Mouse (Mus musculus) lung, embryonic 15.5 days (tissue): ENCODE data around the gene Car14. TPM values are rescaled to one million over a fixed set of nuclear protein-coding genes. Genes with fewer than 3 reads are reported as not detected.

Source experiments
- ATAC-seq: fragments of 200-750 bp; cut with Nextera tagmentation; 2 replicates; pipeline ENCODE4 v1.8.0; 2017; ENCODE audit warnings: moderate number of reproducible peaks, borderline replicate concordance; ENCODE audit not compliant: low FRiP score, low TSS enrichment; ENCODE audit errors: extremely low read depth
- H3K27ac ChIP-seq: fragments of 300-500 bp; sonication (generic); 2 replicates; pipeline ENCODE4 v1.5.1; 2015; ENCODE audit warnings: moderate library complexity, mild to moderate bottlenecking, inconsistent platforms
- H3K27me3 ChIP-seq: fragments of 300-500 bp; sonication (generic); 2 replicates; pipeline ENCODE4 v1.6.1; 2015; ENCODE audit warnings: inconsistent platforms
- H3K36me3 ChIP-seq: fragments of 300-500 bp; sonication (generic); 2 replicates; pipeline ENCODE4 v1.6.1; 2015; ENCODE audit warnings: inconsistent platforms
- H3K4me1 ChIP-seq: fragments of 300-500 bp; sonication (generic); 2 replicates; pipeline ENCODE4 v1.6.1; 2015; ENCODE audit warnings: inconsistent platforms
- H3K4me2 ChIP-seq: fragments of 300-500 bp; sonication (generic); 2 replicates; pipeline ENCODE4 v1.6.1; 2015; ENCODE audit warnings: inconsistent platforms, mild to moderate bottlenecking, moderate library complexity
- H3K4me3 ChIP-seq: fragments of 300-500 bp; sonication (generic); 2 replicates; pipeline ENCODE4 v1.5.1; 2015; ENCODE audit warnings: mild to moderate bottlenecking, inconsistent platforms
- H3K9ac ChIP-seq: fragments of 300-500 bp; sonication (generic); 2 replicates; pipeline ENCODE4 v1.6.1; 2015; ENCODE audit warnings: inconsistent platforms
- H3K9me3 ChIP-seq: fragments of 300-500 bp; sonication (generic); 2 replicates; pipeline ENCODE4 v1.6.1; 2016; ENCODE audit warnings: inconsistent platforms
- WGBS: fragments of 180-500 bp; shearing (Covaris S2); methylation state at CpG from one replicate; pipeline ENCODE4 v1.1.7; 2015; 5-methylcytosine and 5-hydroxymethylcytosine counted together
- polyA plus RNA-seq: library from polyadenylated mRNA; unstranded; fragments of >200 nt; fragmentation: Nextera tagmentation; extraction: Ambion mirVana; gene quantifications from 2 replicates; pipeline ENCODE4 v1.2.1, GENCODE M21; 2015

Gene Car14
- polyA plus RNA-seq, 1 experiment from 2014 or later = 11.6 TPM

DNA sequence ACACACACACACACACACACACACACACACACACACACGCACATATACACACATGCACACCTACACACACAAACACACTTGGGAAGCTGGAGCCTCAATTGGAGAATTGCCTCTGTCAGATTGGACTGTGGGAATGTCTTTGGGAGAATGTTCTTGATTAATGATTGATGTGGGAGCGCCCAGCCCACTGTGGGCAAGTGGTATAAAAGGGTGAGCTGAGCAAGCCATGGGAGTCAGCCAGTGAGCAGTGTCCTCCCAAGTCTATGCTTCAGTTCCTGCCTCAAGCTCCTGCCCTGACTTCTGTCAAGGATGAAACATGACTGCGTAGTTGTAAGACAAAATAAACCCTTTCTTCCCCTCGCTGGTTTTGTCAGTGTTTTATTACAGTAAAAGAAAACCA, 16.9 kb downstream of the Car14 start:
- H3K9ac ChIP-seq = no peak overlapping the region
- H3K27ac ChIP-seq = no peak overlapping the region
- H3K27me3 ChIP-seq = no peaks in the 10 kb centered on the region
- peaks cover 14% of the 10 kb centered on the region; the same call in 1 of the 2 replicates for H3K36me3 ChIP-seq
- WGBS = 66% methylated on average over 4 of the region's 4 CpGs
- H3K4me3 ChIP-seq = no peak overlapping the region
- H3K4me2 ChIP-seq = no peak overlapping the region
- no peak for ATAC-seq
- H3K4me1 ChIP-seq = peaks cover 24% of the 10 kb centered on the region
- no peaks in the 10 kb centered on the region for H3K9me3 ChIP-seq

DNA sequence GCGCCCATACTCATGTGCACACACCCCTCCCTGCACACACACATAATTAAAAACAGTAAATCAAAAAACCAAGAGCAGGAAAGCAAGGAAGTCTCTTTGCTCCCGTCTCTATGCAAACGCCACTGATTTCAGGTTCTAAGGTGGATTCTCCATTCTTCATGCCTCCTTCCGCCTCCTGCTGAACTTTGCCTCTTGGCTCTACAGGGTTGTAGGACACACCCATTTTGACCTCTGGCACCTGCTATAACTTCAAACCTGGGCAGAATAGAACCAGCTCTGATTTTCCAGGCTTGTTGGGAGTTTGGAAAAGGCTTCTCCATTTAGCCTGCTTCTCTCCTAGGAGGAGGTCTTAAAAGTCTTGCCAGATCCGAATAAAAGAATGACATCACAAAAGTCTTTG, 20.1 kb downstream of the Car14 start:
- Histone ChIP-seq H3K4me1 (peaks cover 18% of the 10 kb centered on the region), H3K36me3 (peaks cover 14% of the 10 kb centered on the region; the same call in 1 of the 2 replicates), H3K4me3 (no peak overlapping the region), H3K9ac (no peak overlapping the region), H3K27me3 (no peaks in the 10 kb centered on the region), H3K27ac (no peak overlapping the region), H3K4me2 (no peak overlapping the region), H3K9me3 (no peaks in the 10 kb centered on the region)
- WGBS = 86% methylated on average over 5 of the region's 5 CpGs
- ATAC-seq = no peak

DNA sequence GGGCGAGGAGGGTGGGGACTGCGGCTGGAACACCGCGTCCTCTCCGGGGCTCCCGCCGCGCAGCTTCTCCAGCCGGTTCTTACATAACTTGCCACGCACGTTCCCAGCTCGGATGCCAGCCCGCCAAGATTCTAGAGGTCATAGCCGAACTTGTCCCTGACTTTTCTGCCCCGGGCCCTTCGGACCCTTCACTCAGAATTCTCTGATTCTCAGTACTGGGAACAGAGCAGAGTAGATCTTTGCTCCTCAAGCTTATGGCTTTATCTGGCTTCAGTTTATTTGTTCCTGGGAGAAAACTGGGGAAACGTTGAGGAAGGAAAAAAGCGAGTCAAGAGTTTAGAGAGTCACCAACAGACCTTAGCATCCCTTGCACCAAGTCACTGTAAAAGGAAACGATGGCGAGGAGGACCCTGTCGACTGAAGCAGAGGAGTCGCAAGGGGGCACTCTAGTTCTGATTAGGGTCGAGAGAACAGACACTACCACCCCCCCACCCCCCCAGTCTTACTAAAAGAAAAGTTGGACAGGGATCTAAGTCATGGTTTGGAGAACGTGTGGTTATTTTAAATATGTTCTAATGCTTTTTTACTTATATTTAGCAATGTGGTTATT, 21.6 kb downstream of the Car14 start:
- ATAC-seq = no peak
- no peaks in the 10 kb centered on the region for H3K9me3 ChIP-seq
- H3K9ac ChIP-seq = peak overlapping the region; percentile 20; the same call in 1 of the 2 replicates
- H3K36me3 ChIP-seq = peaks cover 9% of the 10 kb centered on the region; the same call in 1 of the 2 replicates
- under 1% methylated on average over 23 of the region's 24 CpGs for WGBS
- peaks cover 18% of the 10 kb centered on the region for H3K4me1 ChIP-seq
- H3K27ac ChIP-seq = 0 out of 2 replicates have a peak overlapping the region, but pooled peaks have one; percentile 42
- H3K4me3 ChIP-seq = peak overlapping the region; percentile 52
- H3K27me3 ChIP-seq = no peaks in the 10 kb centered on the region
- H3K4me2 ChIP-seq = peak overlapping the region; percentile 99

DNA sequence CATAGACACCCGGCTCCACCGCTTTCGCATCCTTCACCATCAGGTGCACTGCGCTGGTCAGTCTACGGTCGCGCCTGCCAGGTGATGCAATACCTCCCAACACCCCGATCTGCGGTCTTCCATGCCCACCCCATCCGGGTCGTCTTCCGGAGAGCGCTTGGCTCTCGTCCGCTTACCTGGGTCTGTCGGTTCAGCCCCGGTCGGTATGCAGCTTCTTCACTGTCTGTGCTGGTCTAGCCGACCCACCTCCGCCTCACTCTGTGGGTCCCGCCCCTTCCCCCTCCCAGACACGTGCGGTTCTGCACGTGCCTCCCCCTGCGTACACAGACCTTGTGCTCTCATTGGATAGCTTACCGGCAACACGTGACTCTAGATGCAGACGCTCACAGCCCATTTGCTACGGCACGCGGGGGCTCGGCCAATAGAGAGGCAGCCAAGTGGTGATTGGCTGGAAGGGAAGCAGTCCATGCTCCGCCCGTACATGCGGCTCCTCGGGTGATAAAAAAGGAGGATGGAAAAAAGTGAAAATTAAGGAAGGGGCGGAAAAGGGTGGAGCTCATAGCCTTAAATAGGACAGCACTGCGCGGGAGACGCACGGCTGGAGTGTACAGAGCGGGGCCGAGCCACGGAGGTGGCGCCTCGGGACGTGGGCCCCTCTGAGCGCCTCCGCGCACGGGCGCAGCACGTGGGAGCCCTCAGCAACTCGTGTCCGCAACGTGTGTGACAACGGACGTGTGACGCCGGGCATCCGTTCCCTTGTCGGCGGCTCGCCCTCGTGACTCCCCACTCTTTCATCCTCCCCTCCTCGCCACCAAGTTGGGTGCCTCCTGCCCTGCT, 22.3 kb downstream of the Car14 start, which contains the start of gene Ciart:
Gene Ciart, minus strand, starts transcription at position 273 of the 837 bp plus-strand sequence.
- H3K9ac ChIP-seq = peak within 1 kb of the TSS; percentile 30
- H3K27me3 ChIP-seq = no peaks in the 10 kb centered on the region
- H3K4me1 ChIP-seq = peaks cover 18% of the 10 kb centered on the region
- peak within 1 kb of the TSS; percentile 99 for H3K4me2 ChIP-seq
- under 1% methylated on average over 59 of the region's 66 CpGs for WGBS
- ATAC-seq = peak; percentile 97
- H3K36me3 ChIP-seq = peaks cover 8% of the 10 kb centered on the region; the same call in 1 of the 2 replicates
- no peaks in the 10 kb centered on the region for H3K9me3 ChIP-seq
- H3K27ac ChIP-seq = 0 out of 2 replicates have a peak within 1 kb of the TSS, but pooled peaks have one; percentile 42
- H3K4me3 ChIP-seq = peak within 1 kb of the TSS; percentile 52

DNA sequence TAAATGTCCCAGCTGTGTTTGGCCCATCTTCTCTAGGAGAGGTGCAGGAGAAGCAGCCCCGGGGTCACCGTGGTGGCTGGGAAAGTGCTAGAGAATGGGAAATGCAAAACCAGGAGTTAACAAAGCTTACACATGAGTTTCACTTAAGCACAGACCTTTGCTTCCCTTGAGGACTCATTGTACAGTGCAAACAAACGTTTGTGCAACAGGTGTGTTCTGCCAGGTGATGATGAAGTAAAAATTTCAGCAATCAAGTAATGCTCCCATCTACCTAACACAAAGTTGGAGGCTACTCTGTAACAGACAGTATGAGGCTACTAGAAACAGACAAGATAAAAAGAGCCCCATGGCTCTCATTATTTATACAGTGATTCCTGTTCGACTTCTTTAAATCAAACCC, 25.4 kb downstream of the Car14 start:
- no peaks in the 10 kb centered on the region for H3K27me3 ChIP-seq
- 86% methylated on average over 4 of the region's 4 CpGs for WGBS
- ATAC-seq = no peak

DNA sequence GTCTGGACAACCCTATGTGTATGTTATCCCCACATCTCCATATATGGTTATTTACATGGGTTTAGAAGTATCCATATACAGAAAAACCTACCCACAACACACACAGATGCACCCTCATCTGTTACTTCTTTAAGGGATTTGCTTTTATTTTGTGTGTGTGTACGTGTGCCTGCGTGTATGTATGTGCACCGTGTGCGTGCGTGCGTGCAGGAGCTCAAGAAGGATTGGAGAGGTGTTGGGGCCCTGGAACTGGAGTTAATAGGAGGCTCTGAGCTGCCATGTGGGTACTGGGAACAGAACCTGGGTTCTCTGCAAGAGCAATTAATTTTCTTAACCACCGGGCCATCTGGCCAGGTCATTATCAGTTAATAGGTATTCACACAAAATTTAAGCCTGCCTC, 32.4 kb downstream of the Car14 start:
- Histone ChIP-seq H3K27ac (no peak overlapping the region), H3K4me1 (peaks cover 8% of the 10 kb centered on the region), H3K4me3 (peak overlapping the region; percentile 56), H3K36me3 (peaks cover 19% of the 10 kb centered on the region), H3K27me3 (no peaks in the 10 kb centered on the region), H3K4me2 (peak overlapping the region; percentile 60), H3K9ac (peak overlapping the region; percentile 67), H3K9me3 (no peaks in the 10 kb centered on the region)
- ATAC-seq = no peak
- WGBS = 64% methylated on average over 7 of the region's 7 CpGs

More for the DNA sequence above, 25.4 kb downstream of the Car14 start:
- H3K9ac ChIP-seq = no peak overlapping the region
- no peak overlapping the region for H3K27ac ChIP-seq
- H3K4me2 ChIP-seq = no peak overlapping the region
- peaks cover 18% of the 10 kb centered on the region for H3K4me1 ChIP-seq
- H3K36me3 ChIP-seq = no peaks in the 10 kb centered on the region
- H3K4me3 ChIP-seq = no peak overlapping the region
- H3K9me3 ChIP-seq = no peaks in the 10 kb centered on the region

DNA sequence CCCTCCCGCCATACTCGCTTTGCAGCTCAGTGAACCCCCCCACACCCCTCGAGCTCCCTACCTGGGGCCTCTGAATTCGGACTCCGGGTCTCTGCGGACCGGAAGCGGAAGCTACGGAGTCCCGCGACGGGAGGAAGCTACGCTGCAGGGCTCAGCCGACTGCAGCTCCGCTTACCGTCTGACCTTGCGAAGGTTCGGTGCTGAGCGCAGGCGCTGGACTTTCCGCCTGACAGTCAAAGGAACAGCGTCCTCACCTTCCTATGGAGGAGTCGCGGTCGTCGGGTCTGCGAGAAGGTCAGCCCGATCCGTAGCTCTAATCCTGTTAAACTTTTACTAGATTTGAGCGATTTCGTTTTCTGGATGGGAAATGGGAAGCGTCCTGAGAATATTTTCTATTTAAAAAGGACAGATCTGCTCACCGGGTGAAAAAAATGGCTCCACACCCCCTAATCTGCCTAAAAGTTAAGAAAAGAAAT, 33.1 kb downstream of the Car14 start, which contains the start of gene Mrps21:
Gene Mrps21, minus strand, starts transcription at position 128 of the 476 bp plus-strand sequence.
- H3K4me1 ChIP-seq = peaks cover 8% of the 10 kb centered on the region
- H3K27ac ChIP-seq = peak within 1 kb of the TSS; percentile 85
- peaks cover 19% of the 10 kb centered on the region for H3K36me3 ChIP-seq
- no peaks in the 10 kb centered on the region for H3K27me3 ChIP-seq
- peak; percentile 96 for ATAC-seq
- H3K4me2 ChIP-seq = peak within 1 kb of the TSS; percentile 60
- H3K9ac ChIP-seq = peak within 1 kb of the TSS; percentile 67
- H3K4me3 ChIP-seq = peak within 1 kb of the TSS; percentile 56
- under 1% methylated on average over 33 of the region's 33 CpGs for whole genome bisulfite sequencing
- H3K9me3 ChIP-seq = no peaks in the 10 kb centered on the region

DNA sequence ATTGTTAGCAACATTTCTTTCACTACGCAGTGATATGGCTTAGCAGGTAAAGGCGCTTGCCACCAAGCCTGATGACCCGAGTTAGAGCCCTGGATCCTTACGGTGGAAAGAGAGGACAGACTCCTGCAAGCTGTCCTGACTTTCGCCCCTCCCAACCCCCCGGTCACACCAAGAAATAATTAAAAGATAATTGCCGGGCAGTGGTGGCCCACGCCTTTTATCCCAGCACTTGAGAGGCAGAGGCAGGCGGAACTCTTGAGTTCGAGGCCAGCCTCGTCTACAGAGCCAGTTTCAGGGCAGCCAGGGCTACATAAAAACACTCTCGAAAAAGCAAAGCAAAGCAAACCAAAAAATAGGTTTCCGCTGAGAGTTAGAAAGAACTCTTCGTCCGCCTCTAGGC, 33.5 kb downstream of the Car14 start:
- WGBS = 5% methylated on average over 15 of the region's 15 CpGs
- Histone ChIP-seq H3K27me3 (no peaks in the 10 kb centered on the region), H3K4me2 (peak overlapping the region; percentile 60), H3K27ac (peak overlapping the region; percentile 85), H3K4me1 (peaks cover 8% of the 10 kb centered on the region), H3K9ac (peak overlapping the region; percentile 67), H3K36me3 (peaks cover 19% of the 10 kb centered on the region), H3K4me3 (peak overlapping the region; percentile 56), H3K9me3 (no peaks in the 10 kb centered on the region)
- ATAC-seq = peak; percentile 40; the same call in 1 of the 2 replicates

DNA sequence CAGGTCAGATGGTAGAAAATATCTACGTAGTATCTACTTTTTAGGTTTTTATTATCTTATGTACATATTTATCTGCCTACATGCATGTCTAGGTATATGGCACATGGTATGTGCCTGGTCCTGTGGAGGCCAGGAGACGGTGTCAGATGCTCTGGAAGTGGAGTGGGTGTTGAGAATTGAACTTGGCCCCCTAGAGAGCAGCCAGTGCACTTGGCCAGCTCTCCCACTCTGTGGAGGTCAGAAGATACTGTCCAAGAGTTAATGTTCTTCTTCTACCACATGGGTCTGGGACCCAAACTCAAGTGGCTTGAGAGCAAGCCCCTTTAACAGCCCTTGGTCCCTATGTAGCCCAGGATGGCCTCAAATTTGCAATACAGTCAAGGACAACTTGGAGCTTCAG, 37.1 kb downstream of the Car14 start:
- WGBS = 93% methylated on average over 2 of the region's 2 CpGs
- H3K36me3 ChIP-seq = peaks cover 41% of the 10 kb centered on the region
- no peak overlapping the region for H3K4me3 ChIP-seq
- no peaks in the 10 kb centered on the region for H3K27me3 ChIP-seq
- peaks cover 5% of the 10 kb centered on the region for H3K4me1 ChIP-seq
- H3K9me3 ChIP-seq = no peaks in the 10 kb centered on the region
- no peak overlapping the region for H3K9ac ChIP-seq
- H3K4me2 ChIP-seq = no peak overlapping the region
- H3K27ac ChIP-seq = no peak overlapping the region
- no peak for ATAC-seq

DNA sequence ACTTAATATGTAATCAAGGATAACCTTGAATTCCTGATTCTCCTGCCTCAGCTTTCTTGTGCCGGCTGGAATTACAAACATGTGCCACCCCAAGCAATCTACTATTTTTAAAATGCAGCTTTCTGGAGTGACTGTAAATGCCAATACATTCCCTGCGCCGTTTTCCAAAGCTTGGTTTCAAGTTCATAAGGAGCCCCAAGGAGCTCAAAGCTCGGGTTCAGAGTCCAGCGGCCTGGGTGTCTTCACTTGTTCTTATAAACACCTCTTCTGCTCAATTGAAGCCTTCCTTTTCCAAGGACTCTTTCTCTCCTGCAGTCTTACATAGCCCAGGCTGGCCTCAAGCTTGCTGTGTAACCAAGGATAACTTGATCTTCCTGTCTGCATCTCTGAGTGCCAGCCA, 38.4 kb downstream of the Car14 start:
- ATAC-seq = no peak
- no peaks in the 10 kb centered on the region for H3K4me1 ChIP-seq
- no peak overlapping the region for H3K4me2 ChIP-seq
- 86% methylated on average over 5 of the region's 5 CpGs for WGBS
- no peak overlapping the region for H3K4me3 ChIP-seq
- no peak overlapping the region for H3K9ac ChIP-seq
- H3K27me3 ChIP-seq = no peaks in the 10 kb centered on the region
- peaks cover 45% of the 10 kb centered on the region for H3K36me3 ChIP-seq
- no peak overlapping the region for H3K27ac ChIP-seq
- H3K9me3 ChIP-seq = no peaks in the 10 kb centered on the region

DNA sequence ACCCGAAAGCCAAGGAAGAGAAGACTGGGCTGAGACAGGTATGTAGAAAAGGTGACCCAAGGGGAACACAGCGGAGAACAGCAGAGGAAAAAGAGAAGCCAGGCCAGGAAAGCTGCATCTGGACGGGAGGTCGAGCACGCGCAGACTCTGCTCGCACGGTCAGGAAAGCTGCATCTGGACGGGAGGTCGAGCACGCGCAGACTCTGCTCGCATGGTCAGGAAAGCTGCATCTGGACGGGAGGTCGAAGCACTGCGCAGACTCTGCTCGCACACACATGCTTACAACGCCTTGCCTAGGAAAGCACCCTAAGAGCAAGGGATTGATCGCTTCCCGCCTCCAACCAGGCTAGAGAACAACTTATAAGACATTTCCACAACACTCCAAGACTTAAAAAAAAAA, 38.9 kb downstream of the Car14 start:
- Histone ChIP-seq H3K27me3 (no peaks in the 10 kb centered on the region), H3K4me2 (no peak overlapping the region), H3K4me1 (no peaks in the 10 kb centered on the region), H3K4me3 (no peak overlapping the region), H3K27ac (no peak overlapping the region), H3K36me3 (peaks cover 45% of the 10 kb centered on the region), H3K9ac (no peak overlapping the region), H3K9me3 (no peaks in the 10 kb centered on the region)
- no peak for ATAC-seq
- WGBS = 87% methylated on average over 20 of the region's 20 CpGs

DNA sequence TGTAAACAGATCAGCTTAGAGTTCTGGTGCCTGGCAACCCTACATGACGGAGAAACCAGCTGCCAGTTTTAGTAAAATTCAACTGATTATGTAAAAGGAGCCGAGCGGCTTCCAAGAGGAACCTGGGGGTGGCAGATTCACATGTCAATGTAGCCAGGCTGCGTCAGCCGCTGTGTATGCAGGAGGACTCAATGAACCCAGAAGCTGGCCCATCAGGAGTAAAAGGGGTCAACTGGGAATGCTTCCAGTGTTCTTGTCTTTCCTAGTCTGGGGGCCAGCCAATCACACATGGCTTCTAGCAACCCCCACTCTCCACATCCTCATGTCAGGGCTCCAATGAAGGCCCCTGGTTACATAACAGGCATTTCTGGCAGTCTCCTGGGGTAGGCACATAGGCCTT, 39.4 kb downstream of the Car14 start:
- Histone ChIP-seq H3K36me3 (peaks cover 45% of the 10 kb centered on the region), H3K9ac (no peak overlapping the region), H3K4me1 (no peaks in the 10 kb centered on the region), H3K4me2 (no peak overlapping the region), H3K27me3 (no peaks in the 10 kb centered on the region), H3K27ac (no peak overlapping the region), H3K4me3 (no peak overlapping the region), H3K9me3 (no peaks in the 10 kb centered on the region)
- no peak for ATAC-seq
- WGBS = 73% methylated on average over 5 of the region's 5 CpGs
